Mouse (Mus musculus): Measurements from ENCODE around the gene Gm17581.

GRCm38 (mm10) chr2:155756855-155757566, 21.3 kb upstream of the Gm17581 start:
- no peak for TF ChIP-seq POLR2A (IDR thresholded peaks at IDR 0.05; ENCODE audit: borderline replicate concordance, insufficient read depth, low read length)
- TF ChIP-seq CTCF (IDR thresholded peaks at IDR 0.05; ENCODE audit: borderline replicate concordance, insufficient read depth, low read depth, low read length), result peak; percentile 32; the same call in 1 of the 2 replicates

Data from cerebellum, adult 2 months (tissue).